Mouse (Mus musculus) brain, adult 2 months (tissue): ENCODE data around the gene Spata7.
A peak's percentile ranks its signal among the peaks of the same experiment; 100 is the strongest.

Experiments
- DNase-seq: peaks from one replicate; pipeline ENCODE4 v3.0.0; 2011; ENCODE audit warnings: low read depth, low spot score

Spata7 gene

DNA sequence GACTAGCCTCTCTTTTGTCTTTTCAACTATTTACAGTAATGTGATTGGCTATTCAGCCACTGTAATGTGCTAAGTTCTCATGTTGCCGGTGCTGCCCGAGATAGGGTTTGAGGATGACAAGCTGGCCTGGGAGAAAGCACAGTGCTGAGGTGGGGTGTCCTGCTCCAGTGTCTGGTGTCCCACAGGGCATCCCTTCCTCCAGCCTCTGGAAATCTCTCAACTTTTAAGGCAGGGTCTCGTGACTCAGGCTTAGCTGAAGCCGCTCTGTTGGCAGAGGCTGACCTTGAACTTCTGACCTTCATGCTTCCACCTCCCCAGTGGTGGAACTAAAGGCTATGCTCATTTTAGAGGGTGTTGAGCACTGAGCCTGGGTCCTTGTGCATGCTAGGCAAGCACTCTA lies 42.5 kb downstream of the Spata7 start:
- DNase-seq, result no peak

DNA sequence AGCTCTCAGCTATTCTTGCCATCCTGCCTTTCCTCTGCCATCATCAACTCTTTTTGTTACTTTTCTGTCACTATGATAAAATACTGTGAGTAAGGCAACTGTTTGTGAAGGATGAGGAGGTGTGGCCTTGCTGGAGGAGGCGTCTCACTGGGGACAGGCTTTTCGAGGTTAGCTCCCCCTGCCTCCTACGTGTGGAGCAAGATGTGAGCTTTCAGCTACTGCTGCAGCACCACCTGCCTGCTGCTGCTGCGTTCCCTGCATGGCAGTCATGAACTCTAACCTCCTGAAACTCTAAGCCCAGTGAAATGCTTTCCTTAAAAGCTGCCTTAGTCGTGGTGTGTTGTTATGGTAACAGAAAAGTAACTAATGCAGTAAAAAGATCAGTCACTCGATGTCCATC lies 45.9 kb downstream of the Spata7 start:
- DNase-seq, result no peak

DNA sequence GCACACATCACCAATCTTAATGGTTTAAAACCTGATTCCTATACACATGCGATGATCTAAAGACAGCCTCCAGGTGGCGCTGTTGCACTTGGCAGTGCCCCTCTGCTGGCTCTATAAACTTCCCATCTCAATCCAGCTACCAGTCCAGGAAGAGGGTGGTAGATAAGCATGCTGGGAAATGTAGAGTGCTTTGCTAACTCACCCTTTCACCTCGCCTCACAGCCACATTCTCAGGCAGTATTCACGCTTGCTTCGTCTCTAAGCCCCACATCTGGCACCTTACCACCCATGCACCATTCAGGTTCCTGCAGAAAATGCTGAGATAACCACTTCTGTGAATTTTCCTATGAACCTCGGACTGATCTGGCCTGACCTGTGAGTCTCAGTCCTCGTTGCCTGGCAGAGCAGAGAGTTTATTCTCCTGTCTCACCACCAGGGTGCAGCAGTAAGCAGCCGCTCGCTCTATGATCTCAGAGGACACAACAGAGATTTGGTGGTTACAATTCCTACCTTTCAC lies 46.7 kb downstream of the Spata7 start:
- peak; percentile 93 for DNase-seq

DNA sequence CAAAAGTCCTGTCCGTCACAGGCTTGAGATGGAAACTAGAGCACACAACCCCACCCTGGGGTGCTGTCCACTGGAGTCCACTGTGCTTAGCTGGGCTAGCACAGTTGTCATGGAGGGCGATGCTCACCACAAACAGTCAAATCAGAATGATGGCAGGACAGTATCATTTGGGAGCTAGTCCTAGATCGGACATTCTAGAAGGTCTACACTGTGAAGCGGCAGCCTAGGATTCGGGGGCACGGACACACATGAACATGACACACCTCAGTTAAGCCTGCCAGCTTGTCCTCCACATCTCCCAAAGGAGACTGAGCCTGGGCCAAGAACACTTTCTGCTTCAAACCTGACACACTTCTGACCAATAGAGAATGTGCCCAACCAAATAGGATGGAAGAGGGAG lies 48.9 kb downstream of the Spata7 start:
- no peak for DNase-seq

DNA sequence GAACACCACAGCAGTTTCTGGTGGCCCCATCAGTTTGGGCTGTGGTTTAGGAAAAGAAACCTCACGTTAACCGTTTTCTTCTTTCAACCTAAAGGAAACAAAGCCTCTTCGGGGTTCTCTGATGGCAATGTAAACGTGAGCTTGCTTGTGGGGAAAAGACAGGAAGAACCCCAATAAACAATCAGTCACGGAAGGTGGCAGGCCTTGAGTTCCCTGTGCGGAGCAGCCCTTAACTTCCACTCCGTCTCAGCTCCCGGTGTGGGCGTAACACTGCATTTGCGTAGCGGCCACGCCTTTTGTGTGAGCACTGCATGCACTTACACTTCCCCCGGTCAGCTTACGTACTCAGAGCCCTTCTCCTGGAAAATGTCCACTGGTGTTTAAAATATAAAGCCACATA lies 49.4 kb downstream of the Spata7 start:
- DNase-seq, result peak; percentile 29

DNA sequence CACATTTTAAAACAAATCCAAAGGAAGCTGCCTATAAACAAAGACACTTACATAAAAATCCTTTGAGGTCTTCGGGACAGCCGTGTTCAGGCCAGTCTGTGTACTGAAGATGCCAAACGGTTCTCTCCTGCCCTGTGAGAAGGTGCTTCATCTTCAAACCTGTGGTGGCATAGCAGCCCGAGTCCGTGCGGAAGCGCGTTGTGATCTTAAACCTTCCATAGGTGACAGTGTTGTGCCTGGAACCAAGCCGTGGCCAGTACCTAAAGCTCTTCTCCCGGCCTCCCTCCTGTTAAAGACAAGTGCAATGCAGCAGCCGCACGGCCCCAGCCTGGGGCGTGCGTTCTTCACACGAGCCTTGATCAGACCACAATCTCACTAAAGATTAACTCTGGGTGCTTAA lies 51.9 kb downstream of the Spata7 start:
- DNase-seq, result no peak

DNA sequence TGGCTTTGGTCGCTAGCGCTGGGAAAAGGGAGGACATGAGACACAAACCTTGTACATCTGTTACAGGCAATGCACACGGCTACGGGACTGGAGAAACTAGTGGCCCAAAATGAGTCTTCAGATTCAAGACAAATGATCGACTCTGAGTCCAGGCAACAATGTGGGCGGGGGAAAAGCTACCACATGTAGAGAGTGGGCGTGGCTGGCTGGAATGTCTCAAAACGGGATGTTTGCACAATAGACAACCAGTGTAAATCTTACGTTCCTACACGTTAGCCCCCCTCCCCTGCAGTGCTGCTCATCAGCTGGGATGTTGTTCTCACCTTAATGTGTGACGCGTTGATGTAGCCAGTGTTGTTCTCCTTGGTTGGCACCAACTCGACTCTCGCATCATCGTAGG lies 54.2 kb downstream of the Spata7 start:
- DNase-seq, result no peak

DNA sequence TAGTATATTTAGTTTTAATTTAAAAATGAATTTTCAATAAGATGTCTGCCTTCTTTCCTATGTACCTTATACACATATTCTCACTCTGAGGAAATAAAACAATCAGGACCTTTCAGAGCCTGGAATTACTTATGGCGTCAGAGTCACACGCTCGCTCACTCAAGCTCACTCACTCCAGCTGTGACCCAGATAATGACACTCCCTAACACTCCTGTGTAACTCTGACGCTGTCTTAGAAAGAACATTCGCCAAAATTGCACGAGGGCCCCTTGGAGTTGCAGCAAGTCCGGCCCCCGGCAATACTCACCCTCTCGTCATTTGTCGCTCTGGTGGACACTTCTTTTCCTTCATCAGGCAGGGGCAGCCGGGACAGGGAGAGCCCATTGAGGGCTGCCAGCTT lies 55.2 kb downstream of the Spata7 start:
- no peak for DNase-seq

DNA sequence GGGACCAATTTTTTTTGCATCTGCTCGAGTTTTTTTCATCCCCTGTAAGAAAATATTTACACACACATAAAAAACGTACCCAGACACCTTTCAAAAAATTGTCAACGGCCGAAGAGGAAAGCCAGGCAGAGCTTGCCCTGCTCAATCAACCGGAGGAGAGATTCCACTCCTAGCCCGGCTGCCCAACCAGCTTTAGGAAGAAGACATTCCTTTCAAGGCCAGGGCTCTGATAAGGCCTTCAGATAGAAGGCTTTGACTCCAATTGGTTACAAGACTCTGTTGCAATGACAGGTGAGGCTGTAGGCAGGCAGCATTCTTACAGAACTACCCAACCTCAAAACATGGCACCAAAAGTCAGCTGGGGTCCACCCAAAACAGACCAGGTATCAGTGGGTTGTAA lies 55.6 kb downstream of the Spata7 start:
- DNase-seq, result no peak

DNA sequence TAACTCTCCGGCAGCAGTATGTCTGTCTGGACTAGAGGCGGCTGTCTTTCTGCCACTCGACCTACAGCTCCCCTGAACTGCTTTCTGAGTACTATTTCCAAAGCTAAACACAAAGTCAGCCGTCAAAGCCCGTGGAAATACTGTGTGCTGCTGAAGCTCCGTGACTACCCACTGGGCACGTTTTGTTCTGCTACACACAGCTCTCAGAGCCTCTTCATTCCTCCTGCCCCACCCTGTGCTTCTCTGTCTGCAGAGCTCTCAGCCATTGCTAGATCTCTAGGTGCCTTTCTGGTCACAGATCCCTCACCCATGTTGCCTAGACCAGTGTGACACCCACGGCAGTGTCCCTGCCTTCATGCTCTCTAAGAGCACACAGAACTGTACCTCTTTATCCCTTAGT lies 62.3 kb downstream of the Spata7 start:
- no peak for DNase-seq

DNA sequence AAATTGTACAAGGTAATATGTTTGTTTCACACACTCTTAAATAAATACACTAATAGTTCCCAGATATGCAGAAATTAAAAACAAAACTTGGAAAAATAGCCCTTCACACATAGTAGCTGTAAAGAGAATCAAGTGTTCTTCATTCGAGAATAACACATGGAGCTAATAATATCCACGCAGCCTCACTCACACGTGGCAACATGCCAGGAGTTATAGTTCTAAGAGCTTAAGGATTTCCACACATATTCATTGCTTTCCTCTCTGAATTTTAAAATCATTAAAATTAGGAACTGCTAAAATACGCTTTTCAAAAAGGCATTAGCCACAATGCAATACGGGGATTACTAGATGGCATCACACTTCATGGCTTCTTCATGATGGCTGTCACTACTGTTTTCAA lies 69.2 kb downstream of the Spata7 start:
- DNase-seq, result peak; percentile 40

DNA sequence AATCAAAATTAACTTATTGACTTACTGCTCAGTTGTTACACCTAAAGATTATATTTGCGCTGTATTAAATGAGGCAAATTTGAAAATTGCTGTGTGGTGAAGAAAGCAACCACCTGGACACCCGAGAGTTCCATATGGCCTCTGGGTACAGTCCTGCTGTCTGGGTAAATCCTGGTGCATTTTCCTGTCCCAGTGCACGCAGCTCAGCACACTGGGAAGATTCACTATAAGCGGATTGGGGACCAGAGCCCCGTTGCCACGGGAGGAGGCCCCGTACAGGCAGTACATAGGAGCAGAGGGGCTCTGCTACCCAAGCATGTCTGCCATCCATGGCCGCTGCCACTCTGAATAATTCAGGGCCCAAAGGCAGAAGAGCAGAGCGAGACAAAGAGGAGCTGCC lies 73.6 kb downstream of the Spata7 start:
- no peak for DNase-seq

DNA sequence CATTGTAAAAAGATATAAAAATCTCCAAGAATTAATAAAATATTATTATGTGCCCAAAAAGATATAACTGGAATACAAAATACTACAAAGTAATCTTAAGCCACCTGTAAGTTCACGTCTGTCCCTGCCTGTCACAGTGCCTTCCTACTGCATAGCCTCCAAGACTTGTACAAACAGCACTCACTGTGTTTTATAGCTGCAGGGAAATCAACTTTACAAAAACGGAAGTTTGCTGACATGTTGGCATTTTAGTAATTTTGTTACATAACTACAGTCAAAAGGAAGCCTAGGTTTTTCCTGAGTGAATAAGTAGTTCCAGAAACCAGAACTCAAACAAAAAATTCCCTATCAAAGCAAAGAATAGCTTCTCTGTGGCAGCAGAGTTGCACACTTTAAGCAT lies 75.6 kb downstream of the Spata7 start:
- no peak for DNase-seq

DNA sequence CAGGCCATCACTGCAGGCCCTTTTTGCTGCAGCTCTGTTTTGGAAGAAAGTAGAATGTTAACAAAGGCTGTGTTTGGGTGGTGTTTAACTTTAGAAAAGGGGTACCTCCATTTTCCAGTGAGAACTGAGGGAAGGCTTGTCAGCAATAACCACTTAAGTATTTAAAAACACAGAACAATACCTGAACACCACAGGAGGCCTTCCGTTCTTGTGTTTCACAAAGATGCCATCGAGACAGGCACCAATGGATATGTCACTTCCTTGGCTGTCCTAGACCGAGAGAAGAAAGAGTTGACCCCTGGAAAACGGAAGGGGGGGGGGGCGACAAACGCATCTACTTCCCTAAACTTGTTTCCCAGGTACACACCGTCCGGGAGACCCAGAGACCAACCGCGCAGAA lies 76.0 kb downstream of the Spata7 start:
- no peak for DNase-seq

DNA sequence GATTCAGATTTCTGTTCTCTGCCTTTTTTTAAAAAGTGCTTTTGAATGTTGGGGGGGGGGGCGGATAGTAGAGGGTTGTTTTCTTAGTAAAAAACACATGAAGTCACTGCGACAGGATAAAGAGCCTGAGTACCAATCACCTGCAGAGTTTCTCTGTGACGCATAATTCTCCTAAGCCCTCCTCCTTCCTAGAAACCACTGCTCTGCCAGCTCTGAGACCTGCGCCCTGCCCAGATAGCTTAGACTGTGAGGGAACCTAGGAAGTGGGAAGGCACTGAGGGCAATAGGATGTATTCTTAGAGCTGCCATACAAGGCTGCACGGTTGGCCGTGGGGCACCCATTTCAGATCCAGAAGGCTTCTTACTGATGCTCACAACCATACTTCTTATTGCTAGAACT lies 84.9 kb downstream of the Spata7 start:
- no peak for DNase-seq

DNA sequence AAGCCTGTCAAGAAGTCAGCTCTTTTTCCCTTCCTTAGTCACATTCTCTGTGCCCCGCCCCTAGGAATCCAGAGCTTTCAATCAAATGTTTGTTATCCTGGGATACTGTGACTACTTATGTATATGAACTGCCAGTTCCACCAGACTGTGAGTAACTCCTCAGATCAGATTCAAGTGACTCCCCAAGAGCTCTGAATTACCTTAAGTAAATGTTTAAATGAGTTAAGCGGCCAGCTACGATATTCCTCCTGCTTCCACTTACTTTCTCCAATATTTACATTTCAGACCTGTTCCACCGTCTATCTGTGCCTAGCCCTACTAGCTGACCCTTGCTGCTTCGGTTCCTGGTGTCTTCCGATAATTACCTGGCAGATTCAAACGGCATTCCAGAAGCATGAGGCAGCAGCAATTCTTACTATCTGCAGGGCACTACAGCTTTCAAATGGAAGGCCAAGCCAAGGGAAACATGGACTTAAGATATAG lies 85.7 kb downstream of the Spata7 start:
- DNase-seq, result no peak

DNA sequence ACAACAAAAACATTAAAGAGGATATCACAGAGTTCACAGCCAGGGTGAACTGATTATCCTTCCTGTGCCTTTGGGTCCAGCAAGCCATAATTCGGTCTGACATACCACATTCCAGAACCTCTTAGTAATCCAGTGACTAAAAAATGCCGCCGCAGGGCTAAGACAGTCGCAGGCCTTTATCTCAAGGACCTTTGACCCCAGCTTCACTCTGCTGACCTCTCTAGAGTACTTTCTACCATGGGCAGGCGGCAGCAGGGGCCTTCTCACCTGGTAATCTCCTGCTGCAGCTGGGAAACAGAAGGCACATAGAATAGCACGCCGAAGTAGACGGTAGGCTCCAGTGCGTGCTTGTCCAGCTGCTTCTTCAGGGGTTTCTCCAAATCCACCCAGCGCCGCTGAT lies 86.8 kb downstream of the Spata7 start:
- no peak for DNase-seq

DNA sequence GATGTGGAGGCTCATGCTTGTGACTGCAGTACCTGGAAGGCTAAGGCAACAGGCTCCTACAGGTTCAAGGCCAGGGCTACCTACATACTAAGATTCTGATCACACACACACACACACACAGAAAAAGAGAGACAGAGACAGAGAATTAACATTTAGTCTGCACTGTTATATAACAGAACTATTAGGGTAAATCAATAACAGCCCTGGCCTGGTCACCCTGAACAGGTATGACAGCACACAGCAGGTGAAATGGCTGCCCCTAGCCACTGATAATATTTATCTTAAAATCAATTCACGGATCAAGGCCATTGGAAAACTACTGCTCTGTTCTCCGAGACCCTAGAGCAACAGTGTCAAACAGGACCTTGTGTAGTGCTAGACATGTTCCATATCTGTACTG lies 88.2 kb downstream of the Spata7 start:
- DNase-seq, result no peak
